Mouse (Mus musculus): ENCODE data around the gene Pdk1. TPM values are rescaled to one million over a fixed set of nuclear protein-coding genes. Genes with fewer than 3 reads are reported as not detected.

Pdk1 gene
- polyA plus RNA-seq, 1 experiment from 2014 or later, result 14.3 TPM

- no peaks in the 10 kb centered on the region for H3K4me1 ChIP-seq (replicated peaks; ENCODE audit: control insufficient read depth, insufficient read depth, low read length)
- no peak for ATAC-seq
- H3K9ac ChIP-seq (ENCODE audit: low read depth, low read length), result no peak overlapping the region
- 80% methylated on average over 3 of the region's 3 CpGs for WGBS
- H3K27me3 ChIP-seq (replicated peaks; ENCODE audit: control insufficient read depth, insufficient read depth, low read length), result no peaks in the 10 kb centered on the region
- H3K4me2 ChIP-seq (replicated peaks; ENCODE audit: low read depth), result no peak overlapping the region
- TF ChIP-seq CTCF (IDR thresholded peaks at IDR 0.05; ENCODE audit: low read depth), result no peak
- no peak overlapping the region for H3K4me3 ChIP-seq (ENCODE audit: low read depth, low read length)
- no peaks in the 10 kb centered on the region for H3K36me3 ChIP-seq (ENCODE audit: control insufficient read depth, insufficient read depth)
- no peaks in the 10 kb centered on the region for H3K9me3 ChIP-seq (ENCODE audit: control insufficient read depth)
- H3K27ac ChIP-seq (ENCODE audit: low read depth, low read length), result no peak overlapping the region
These were observed 64.8 kb downstream of the Pdk1 start for GRCm38 (mm10) chr2:71937649-71938308.

GRCm38 (mm10) chr2:71938716-71939393 lies 65.8 kb downstream of the Pdk1 start:
- no peak for TF ChIP-seq CTCF (IDR thresholded peaks at IDR 0.05; ENCODE audit: low read depth)
- 57% methylated on average over 6 of the region's 6 CpGs for whole genome bisulfite sequencing
- Histone ChIP-seq H3K36me3 (ENCODE audit: control insufficient read depth, insufficient read depth) (no peaks in the 10 kb centered on the region), H3K4me3 (ENCODE audit: low read depth, low read length) (no peak overlapping the region), H3K27ac (ENCODE audit: low read depth, low read length) (no peak overlapping the region), H3K9ac (ENCODE audit: low read depth, low read length) (no peak overlapping the region), H3K4me2 (replicated peaks; ENCODE audit: low read depth) (no peak overlapping the region), H3K4me1 (replicated peaks; ENCODE audit: control insufficient read depth, insufficient read depth, low read length) (no peaks in the 10 kb centered on the region), H3K9me3 (ENCODE audit: control insufficient read depth) (no peaks in the 10 kb centered on the region), H3K27me3 (replicated peaks; ENCODE audit: control insufficient read depth, insufficient read depth, low read length) (no peaks in the 10 kb centered on the region)
- no peak for ATAC-seq

GRCm38 (mm10) chr2:71941005-71941720 lies 68.1 kb downstream of the Pdk1 start:
- H3K4me1 ChIP-seq (replicated peaks; ENCODE audit: control insufficient read depth, insufficient read depth, low read length), result no peaks in the 10 kb centered on the region
- no peak overlapping the region for H3K4me3 ChIP-seq (ENCODE audit: low read depth, low read length)
- H3K9me3 ChIP-seq (ENCODE audit: control insufficient read depth), result no peaks in the 10 kb centered on the region
- H3K27ac ChIP-seq (ENCODE audit: low read depth, low read length), result no peak overlapping the region
- H3K9ac ChIP-seq (ENCODE audit: low read depth, low read length), result no peak overlapping the region
- no peak overlapping the region for H3K4me2 ChIP-seq (replicated peaks; ENCODE audit: low read depth)
- TF ChIP-seq CTCF (IDR thresholded peaks at IDR 0.05; ENCODE audit: low read depth), result no peak
- H3K36me3 ChIP-seq (ENCODE audit: control insufficient read depth, insufficient read depth), result no peaks in the 10 kb centered on the region
- WGBS, result 96% methylated on average over 3 of the region's 3 CpGs
- ATAC-seq, result no peak
- H3K27me3 ChIP-seq (replicated peaks; ENCODE audit: control insufficient read depth, insufficient read depth, low read length), result no peaks in the 10 kb centered on the region

GRCm38 (mm10) chr2:71941721-71942087 lies 68.7 kb downstream of the Pdk1 start:
- no peak overlapping the region for H3K4me2 ChIP-seq (replicated peaks; ENCODE audit: low read depth)
- no peaks in the 10 kb centered on the region for H3K4me1 ChIP-seq (replicated peaks; ENCODE audit: control insufficient read depth, insufficient read depth, low read length)
- no peaks in the 10 kb centered on the region for H3K9me3 ChIP-seq (ENCODE audit: control insufficient read depth)
- 96% methylated on average over 5 of the region's 5 CpGs for WGBS
- no peak for TF ChIP-seq CTCF (IDR thresholded peaks at IDR 0.05; ENCODE audit: low read depth)
- no peak overlapping the region for H3K27ac ChIP-seq (ENCODE audit: low read depth, low read length)
- no peaks in the 10 kb centered on the region for H3K36me3 ChIP-seq (ENCODE audit: control insufficient read depth, insufficient read depth)
- no peak overlapping the region for H3K4me3 ChIP-seq (ENCODE audit: low read depth, low read length)
- no peak overlapping the region for H3K9ac ChIP-seq (ENCODE audit: low read depth, low read length)
- ATAC-seq, result no peak
- H3K27me3 ChIP-seq (replicated peaks; ENCODE audit: control insufficient read depth, insufficient read depth, low read length), result no peaks in the 10 kb centered on the region

- WGBS, result 83% methylated on average over 4 of the region's 4 CpGs
- no peak for ATAC-seq
- H3K4me2 ChIP-seq (replicated peaks; ENCODE audit: low read depth), result no peak overlapping the region
These were observed 78.2 kb downstream of the Pdk1 start for GRCm38 (mm10) chr2:71951212-71951611.

More at GRCm38 (mm10) chr2:71951212-71951611, 78.2 kb downstream of the Pdk1 start:
- Histone ChIP-seq H3K9me3 (ENCODE audit: control insufficient read depth) (no peaks in the 10 kb centered on the region), H3K36me3 (ENCODE audit: control insufficient read depth, insufficient read depth) (no peaks in the 10 kb centered on the region), H3K4me3 (ENCODE audit: low read depth, low read length) (no peak overlapping the region), H3K27me3 (replicated peaks; ENCODE audit: control insufficient read depth, insufficient read depth, low read length) (no peaks in the 10 kb centered on the region), H3K9ac (ENCODE audit: low read depth, low read length) (no peak overlapping the region), H3K27ac (ENCODE audit: low read depth, low read length) (no peak overlapping the region), H3K4me1 (replicated peaks; ENCODE audit: control insufficient read depth, insufficient read depth, low read length) (no peaks in the 10 kb centered on the region)
- TF ChIP-seq CTCF (IDR thresholded peaks at IDR 0.05; ENCODE audit: low read depth), result no peak

Other genes starting within 250 kb of the Pdk1 start
- 32.1 and 36.9 TPM in 2 replicates for gene Itga6, start 127.6 kb upstream of the Pdk1 start, polyA plus RNA-seq (2015; fragmentation: Nextera tagmentation; extraction: Ambion mirVana)
- 2.7 and 3.4 TPM in 2 replicates for gene Rapgef4, start 108.0 kb downstream of the Pdk1 start, polyA plus RNA-seq (2015; fragmentation: Nextera tagmentation; extraction: Ambion mirVana)